Mouse (Mus musculus) heart, embryonic 13.5 days (tissue): ENCODE data around the gene Olfr543. TPM values are rescaled to one million over a fixed set of nuclear protein-coding genes. Genes with fewer than 3 reads are reported as not detected.
A peak's percentile ranks its signal among the peaks of the same experiment; 100 is the strongest.

ENCODE experiments used
- ATAC-seq: fragments of 200-750 bp; cut with Nextera tagmentation; 2 replicates; pipeline ENCODE4 v1.8.0; 2017; ENCODE audit warnings: moderate TSS enrichment; ENCODE audit not compliant: insufficient number of reproducible peaks, low FRiP score, low TSS enrichment; ENCODE audit errors: extremely low read depth
- H3K27ac ChIP-seq: fragments of 300-500 bp; sonication (generic); replicated peaks from 2 replicates; pipeline ENCODE4 v1.5.1; 2015; ENCODE audit warnings: moderate library complexity, mild to moderate bottlenecking, inconsistent platforms
- H3K27me3 ChIP-seq: fragments of 300-500 bp; sonication (generic); replicated peaks from 2 replicates; pipeline ENCODE4 v1.6.1; 2015; ENCODE audit warnings: mild to moderate bottlenecking, inconsistent platforms
- H3K36me3 ChIP-seq: fragments of 300-500 bp; sonication (generic); 2 replicates; pipeline ENCODE4 v1.6.1; 2015; ENCODE audit warnings: mild to moderate bottlenecking, inconsistent platforms
- H3K4me1 ChIP-seq: fragments of 300-500 bp; sonication (generic); 2 replicates; pipeline ENCODE4 v1.6.1; 2015; ENCODE audit warnings: inconsistent platforms
- H3K4me2 ChIP-seq: fragments of 300-500 bp; sonication (generic); 2 replicates; pipeline ENCODE4 v1.6.1; 2015; ENCODE audit warnings: inconsistent platforms, mild to moderate bottlenecking, moderate library complexity
- H3K4me3 ChIP-seq: fragments of 300-500 bp; sonication (generic); 2 replicates; pipeline ENCODE4 v1.5.1; 2015; ENCODE audit warnings: moderate library complexity, mild to moderate bottlenecking, inconsistent platforms
- H3K9ac ChIP-seq: fragments of 300-500 bp; sonication (generic); 2 replicates; pipeline ENCODE4 v1.6.1; 2015; ENCODE audit warnings: inconsistent platforms, mild to moderate bottlenecking, moderate library complexity
- H3K9me3 ChIP-seq: fragments of 300-500 bp; sonication (generic); 2 replicates; pipeline ENCODE4 v1.6.1; 2016; ENCODE audit warnings: inconsistent platforms
- WGBS: fragments of 180-500 bp; shearing (Covaris S2); methylation state at CpG from one replicate; pipeline ENCODE4 v1.1.7; 2015; ENCODE audit warnings: mixed read lengths; 5-methylcytosine and 5-hydroxymethylcytosine counted together
- polyA plus RNA-seq: library from polyadenylated mRNA; unstranded; fragments of >200 nt; fragmentation: Nextera tagmentation; extraction: Ambion mirVana; gene quantifications from 2 replicates; pipeline ENCODE4 v1.2.1, GENCODE M21; 2015

The Olfr543 gene
- polyA plus RNA-seq, 1 experiment from 2014 or later: not detected

DNA sequence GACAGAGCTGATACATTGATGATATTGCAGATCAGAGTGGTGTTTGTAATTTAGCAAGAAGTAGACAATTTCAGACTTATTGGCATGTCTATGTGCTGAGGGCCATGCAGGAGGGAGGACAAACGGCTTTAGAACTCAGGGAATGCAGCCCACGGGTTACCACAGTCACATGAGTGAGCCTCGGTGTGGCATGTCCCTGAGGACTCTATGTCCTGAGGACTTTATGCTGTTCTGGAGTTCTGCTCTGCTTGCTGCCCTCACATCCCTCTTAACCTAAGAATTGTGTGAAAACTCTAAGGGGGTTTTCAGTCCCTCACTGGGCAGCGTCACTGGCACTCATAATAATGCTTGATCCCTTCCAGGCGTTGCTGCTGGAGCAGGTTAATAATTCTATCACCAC lies 8.8 kb downstream of the Olfr543 start:
- H3K4me1 ChIP-seq: 0 out of 2 replicates have a peak, but pooled peaks cover 6% of the 10 kb centered on the region
- H3K9ac ChIP-seq: no peak overlapping the region
- no peak for ATAC-seq
- no peak overlapping the region for H3K4me3 ChIP-seq
- no peaks in the 10 kb centered on the region for H3K27me3 ChIP-seq
- no peaks in the 10 kb centered on the region for H3K9me3 ChIP-seq
- WGBS: 37% methylated on average over 5 of the region's 5 CpGs
- peaks cover 41% of the 10 kb centered on the region for H3K36me3 ChIP-seq
- no peak overlapping the region for H3K27ac ChIP-seq
- H3K4me2 ChIP-seq: no peak overlapping the region

GRCm38 (mm10) chr7:102467566-102467965 lies 13.9 kb downstream of the Olfr543 start:
- no peak overlapping the region for H3K9ac ChIP-seq
- no peaks in the 10 kb centered on the region for H3K27me3 ChIP-seq
- no peaks in the 10 kb centered on the region for H3K9me3 ChIP-seq
- ATAC-seq: no peak
- peaks cover 90% of the 10 kb centered on the region for H3K36me3 ChIP-seq
- 84% methylated on average over 8 of the region's 8 CpGs for WGBS
- H3K27ac ChIP-seq: no peak overlapping the region
- H3K4me2 ChIP-seq: no peak overlapping the region
- H3K4me1 ChIP-seq: 0 out of 2 replicates have a peak, but pooled peaks cover 2% of the 10 kb centered on the region
- no peak overlapping the region for H3K4me3 ChIP-seq

DNA sequence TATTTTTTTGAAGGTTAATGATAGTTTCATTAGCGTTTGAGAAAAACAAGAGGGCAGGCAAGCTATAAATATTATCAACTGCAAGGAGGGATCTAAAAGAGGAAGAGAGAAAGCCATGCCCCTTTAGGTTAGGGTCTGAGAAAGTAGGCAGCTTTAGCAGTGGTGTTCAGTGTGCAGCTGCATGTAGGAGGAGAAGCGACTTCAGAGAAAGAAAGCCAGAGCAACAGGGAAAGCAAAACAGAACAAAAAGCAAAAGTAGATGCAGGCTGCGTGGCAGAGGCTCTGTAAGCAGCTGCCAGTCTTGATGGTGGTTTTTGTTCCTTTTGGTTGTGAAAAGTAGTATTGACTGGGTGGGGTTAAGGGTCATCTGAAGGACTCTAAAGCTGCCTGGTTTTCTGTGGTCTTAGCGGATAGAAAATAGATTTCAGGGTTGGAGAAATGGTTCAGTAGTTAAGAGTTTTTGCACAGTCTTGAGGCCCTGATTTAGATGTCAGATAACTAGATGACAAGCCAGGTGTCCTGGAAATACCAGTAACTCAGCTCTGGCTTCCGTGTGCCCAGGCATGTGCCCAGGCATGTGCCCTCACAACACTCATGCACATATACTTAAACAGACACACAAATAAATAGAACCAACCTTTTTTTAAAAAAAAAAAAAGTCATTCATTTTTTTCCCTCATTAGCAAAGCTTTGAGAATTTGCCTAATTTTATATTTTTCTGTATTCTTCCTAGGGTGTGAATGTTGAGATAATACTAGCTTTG lies 22.7 kb downstream of the Olfr543 start:
- no peak overlapping the region; the same call in 1 of the 2 replicates for H3K27ac ChIP-seq
- 87% methylated on average over 5 of the region's 5 CpGs for WGBS
- H3K4me3 ChIP-seq: no peak overlapping the region
- H3K36me3 ChIP-seq: peaks cover 98% of the 10 kb centered on the region
- ATAC-seq: no peak
- H3K9ac ChIP-seq: no peak overlapping the region
- no peaks in the 10 kb centered on the region for H3K27me3 ChIP-seq
- no peak overlapping the region for H3K4me2 ChIP-seq
- H3K4me1 ChIP-seq: no peaks in the 10 kb centered on the region
- no peaks in the 10 kb centered on the region for H3K9me3 ChIP-seq

GRCm38 (mm10) chr7:102446438-102446837 lies 35.0 kb downstream of the Olfr543 start:
- Histone ChIP-seq H3K9me3 (no peaks in the 10 kb centered on the region), H3K4me2 (no peak overlapping the region), H3K27ac (no peak overlapping the region), H3K4me1 (peaks cover 22% of the 10 kb centered on the region), H3K36me3 (peaks cover 76% of the 10 kb centered on the region), H3K27me3 (no peaks in the 10 kb centered on the region), H3K4me3 (no peak overlapping the region), H3K9ac (no peak overlapping the region)
- no peak for ATAC-seq
- 92% methylated on average over 9 of the region's 9 CpGs for WGBS

DNA sequence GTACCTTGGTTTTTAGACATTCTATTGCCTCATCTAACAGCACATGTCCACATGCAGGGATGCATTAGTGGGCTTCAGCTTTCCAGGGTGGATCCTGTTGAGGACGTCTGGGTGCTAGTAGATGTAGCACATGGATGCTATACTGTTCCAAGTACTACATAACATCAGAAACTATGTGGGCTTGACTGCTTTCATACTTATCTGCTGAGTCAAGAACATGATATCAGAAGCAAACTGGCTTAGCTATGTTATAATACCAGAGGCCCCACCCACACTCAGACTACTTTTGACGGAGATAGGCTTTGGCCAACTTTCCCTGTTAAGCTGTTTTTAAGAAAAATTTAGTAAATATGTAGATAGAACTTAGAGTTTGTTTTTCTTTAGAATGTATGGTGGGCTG lies 37.2 kb downstream of the Olfr543 start:
- 43% methylated on average over 2 of the region's 2 CpGs for WGBS
- H3K4me2 ChIP-seq: peak overlapping the region; percentile 73
- H3K4me3 ChIP-seq: peak overlapping the region; percentile 13; the same call in 1 of the 2 replicates
- H3K27me3 ChIP-seq: peaks cover 5% of the 10 kb centered on the region; the same call in 1 of the 2 replicates
- no peak overlapping the region for H3K27ac ChIP-seq
- H3K9ac ChIP-seq: 0 out of 2 replicates have a peak overlapping the region, but pooled peaks have one; percentile 33
- H3K36me3 ChIP-seq: peaks cover 55% of the 10 kb centered on the region
- no peaks in the 10 kb centered on the region for H3K9me3 ChIP-seq
- H3K4me1 ChIP-seq: peaks cover 22% of the 10 kb centered on the region
- no peak for ATAC-seq

- peaks cover 22% of the 10 kb centered on the region for H3K4me1 ChIP-seq
- peak overlapping the region; percentile 94 for H3K4me3 ChIP-seq
- peaks cover 17% of the 10 kb centered on the region for H3K27me3 ChIP-seq
- H3K36me3 ChIP-seq: peaks cover 38% of the 10 kb centered on the region
- peak overlapping the region; percentile 97 for H3K9ac ChIP-seq
- peak overlapping the region; percentile 93 for H3K27ac ChIP-seq
- 2% methylated on average over 4 of the region's 4 CpGs for WGBS
- ATAC-seq: no peak
- H3K4me2 ChIP-seq: peak overlapping the region; percentile 73
- H3K9me3 ChIP-seq: no peaks in the 10 kb centered on the region
These were observed 39.0 kb downstream of the Olfr543 start for GRCm38 (mm10) chr7:102442432-102442831.

GRCm38 (mm10) chr7:102441657-102442391 lies 39.7 kb downstream of the Olfr543 start, which contains the start of gene Rrm1:
TSS of gene Rrm1 (plus strand) at chr7:102441695.
- peak; percentile 93 for ATAC-seq
- Histone ChIP-seq H3K4me3 (peak within 1 kb of the TSS; percentile 94), H3K4me1 (peaks cover 22% of the 10 kb centered on the region), H3K27me3 (peaks cover 23% of the 10 kb centered on the region), H3K36me3 (peaks cover 32% of the 10 kb centered on the region), H3K4me2 (peak within 1 kb of the TSS; percentile 73), H3K27ac (peak within 1 kb of the TSS; percentile 93), H3K9me3 (no peaks in the 10 kb centered on the region), H3K9ac (peak within 1 kb of the TSS; percentile 97)
- under 1% methylated on average over 56 of the region's 56 CpGs for WGBS

GRCm38 (mm10) chr7:102440822-102441656 lies 40.4 kb downstream of the Olfr543 start:
- ATAC-seq: no peak
- Histone ChIP-seq H3K9me3 (no peaks in the 10 kb centered on the region), H3K4me2 (peak overlapping the region; percentile 73), H3K9ac (no peak overlapping the region), H3K4me1 (peaks cover 22% of the 10 kb centered on the region), H3K4me3 (peak overlapping the region; percentile 94), H3K36me3 (peaks cover 24% of the 10 kb centered on the region), H3K27ac (0 out of 2 replicates have a peak overlapping the region, but pooled peaks have one; percentile 39), H3K27me3 (peaks cover 27% of the 10 kb centered on the region)
- WGBS: 50% methylated on average over 15 of the region's 15 CpGs

DNA sequence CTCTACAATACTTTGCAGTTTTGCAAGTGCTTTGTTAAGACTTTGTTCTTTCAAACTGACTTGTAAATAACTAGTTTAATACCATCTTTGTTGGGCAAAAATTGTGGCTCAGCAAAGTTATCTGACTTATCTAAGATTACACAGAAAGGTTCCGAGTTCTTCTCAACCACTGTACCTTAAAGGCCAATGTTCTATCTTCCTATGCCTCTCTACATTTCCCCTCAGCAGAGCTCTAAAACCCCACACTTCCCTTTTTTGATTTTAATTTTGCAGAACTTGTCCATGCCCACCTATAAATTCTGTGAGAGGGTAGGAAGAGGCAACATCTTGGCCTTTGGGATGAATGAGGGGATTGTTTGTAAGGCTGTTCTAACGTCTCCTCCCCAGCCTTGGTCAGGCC lies 47.1 kb downstream of the Olfr543 start:
- H3K4me1 ChIP-seq: no peaks in the 10 kb centered on the region
- 60% methylated on average over 2 of the region's 2 CpGs for WGBS
- H3K36me3 ChIP-seq: peaks cover 14% of the 10 kb centered on the region
- no peak overlapping the region for H3K9ac ChIP-seq
- H3K4me2 ChIP-seq: no peak overlapping the region
- H3K27me3 ChIP-seq: peaks cover 22% of the 10 kb centered on the region
- no peak for ATAC-seq
- H3K4me3 ChIP-seq: no peak overlapping the region
- no peak overlapping the region for H3K27ac ChIP-seq
- no peaks in the 10 kb centered on the region for H3K9me3 ChIP-seq
